Mouse (Mus musculus) kidney, adult 11 months (tissue): ENCODE measurements around the gene Rdh1.
A peak's percentile ranks its signal among the peaks of the same experiment; 100 is the strongest.

Source experiments
- DNase-seq: peaks from one replicate; pipeline ENCODE4 v3.0.0; 2022

Gene Rdh1

DNA sequence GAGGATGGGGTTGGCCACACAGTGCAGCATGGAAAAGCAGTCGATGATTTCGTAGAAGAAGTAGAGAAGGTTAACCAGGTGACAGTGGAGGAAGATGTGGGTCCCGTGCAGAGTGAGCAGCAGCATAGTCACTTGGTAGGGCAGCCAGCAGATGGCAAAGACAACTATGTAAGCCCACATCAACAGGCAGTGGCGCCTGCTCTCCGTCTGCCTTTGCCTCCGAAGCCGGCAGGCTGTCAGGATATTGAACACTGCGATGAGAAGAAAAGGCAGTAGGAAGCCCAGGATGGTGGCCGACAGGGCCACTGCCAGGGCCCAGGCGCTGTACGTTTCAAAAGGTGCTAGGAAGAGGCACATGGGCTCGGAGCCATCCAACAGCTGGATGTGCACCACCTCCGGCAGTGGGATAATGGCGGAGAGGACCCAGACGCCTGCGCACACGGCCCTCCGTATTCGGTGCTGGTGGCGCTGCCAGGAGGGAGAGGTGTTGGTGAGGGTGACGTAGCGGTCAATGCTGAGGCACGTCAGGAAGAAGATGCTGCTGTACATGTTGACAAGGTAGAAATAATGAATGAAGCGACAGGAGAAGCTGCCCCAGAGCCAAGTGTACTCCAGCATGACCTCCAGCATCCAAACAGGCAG lies 9.3 kb upstream of the Rdh1 start:
- no peak for DNase-seq

- DNase-seq, result peak; percentile 49
Measured at GRCm38 (mm10) chr10:127751548-127751947, 8.0 kb upstream of the Rdh1 start, which contains the start of gene Gpr182. Gpr182 (minus strand) TSS chr10:127751732.

DNA sequence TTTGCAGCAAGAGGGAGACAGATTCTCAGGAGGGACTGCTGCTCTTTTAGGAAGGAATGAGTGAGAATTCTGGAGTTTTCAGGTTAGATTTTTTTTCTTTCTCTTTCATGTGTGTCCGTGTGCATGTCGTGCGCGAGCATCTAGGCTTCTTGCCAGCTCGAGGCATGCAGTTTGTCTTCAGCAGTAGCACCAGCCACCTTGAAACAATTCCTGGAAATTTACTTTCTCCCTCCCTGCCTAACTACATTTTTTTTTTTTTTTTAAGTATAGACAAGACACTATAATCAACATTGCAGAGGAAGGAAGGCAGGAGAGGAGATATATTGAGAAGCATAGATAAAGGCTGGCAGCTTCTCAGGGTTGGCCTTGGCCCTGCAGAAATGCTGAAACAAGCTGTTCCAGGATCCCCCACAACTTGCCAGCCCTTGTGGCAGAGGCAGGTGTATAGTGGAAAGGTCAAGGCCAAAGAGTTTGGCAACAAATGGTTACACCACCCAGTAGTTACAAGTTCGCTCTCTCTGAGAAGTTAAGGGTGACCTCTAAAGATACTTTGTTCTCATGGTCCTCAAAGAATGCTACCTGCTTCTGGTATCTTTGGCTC lies 4.9 kb upstream of the Rdh1 start:
- DNase-seq, result peak; percentile 29

DNA sequence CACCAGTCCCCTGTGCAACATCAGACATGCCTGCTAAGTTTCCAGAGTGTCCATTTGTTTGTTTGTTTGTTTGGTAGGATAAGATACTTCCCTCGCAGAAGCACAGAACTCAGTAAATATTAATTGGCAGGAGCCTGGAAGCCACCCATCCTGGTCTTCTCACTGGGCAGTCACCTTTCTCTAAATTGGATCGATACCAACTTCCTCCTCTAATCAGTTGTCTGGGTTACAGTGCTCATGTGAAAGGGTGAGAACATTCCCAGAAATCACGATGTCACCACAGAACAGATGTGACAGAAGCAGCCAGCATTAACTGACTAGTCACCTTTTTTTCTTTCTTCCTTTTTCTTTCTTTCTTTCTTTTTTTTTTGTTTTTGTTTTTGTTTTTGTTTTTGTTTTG lies 4.3 kb upstream of the Rdh1 start:
- DNase-seq, result peak; percentile 7

DNA sequence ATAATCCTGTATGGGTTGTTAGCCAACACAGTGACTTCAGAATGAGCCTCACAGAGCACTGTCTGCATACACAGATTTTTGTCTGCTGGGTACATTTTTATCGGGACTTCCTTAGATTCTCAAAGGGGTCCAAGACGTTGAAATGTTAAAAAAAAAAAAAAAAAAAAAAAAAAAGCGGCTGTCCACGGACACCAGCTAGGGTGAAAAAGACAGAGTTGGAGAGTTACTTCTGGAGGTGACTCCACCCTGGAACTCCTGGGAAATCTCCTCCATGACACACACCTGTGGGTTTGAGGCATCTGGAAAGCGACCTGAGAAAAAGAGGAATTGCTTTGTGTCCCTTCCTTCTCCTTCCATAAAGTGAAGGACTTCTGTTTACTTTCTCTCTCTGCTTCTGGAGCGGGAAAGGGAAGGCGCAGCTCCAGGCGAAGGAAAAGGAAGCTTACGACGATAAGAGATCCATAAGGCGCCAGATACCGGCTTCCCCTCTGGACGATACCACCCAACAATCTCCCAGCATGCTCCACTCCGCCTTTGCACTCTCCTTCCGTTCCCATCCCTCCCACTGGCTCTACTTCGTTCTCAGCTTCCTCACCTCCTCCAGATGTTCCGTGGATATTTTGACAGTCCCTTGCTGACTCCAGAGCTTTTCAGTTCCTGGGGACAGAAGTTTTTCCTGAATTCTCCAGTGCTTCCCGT lies 3.6 kb upstream of the Rdh1 start:
- DNase-seq, result peak; percentile 8

- DNase-seq, result peak; percentile 2
Measured at GRCm38 (mm10) chr10:127762926-127763325, 3.4 kb downstream of the Rdh1 start.

DNA sequence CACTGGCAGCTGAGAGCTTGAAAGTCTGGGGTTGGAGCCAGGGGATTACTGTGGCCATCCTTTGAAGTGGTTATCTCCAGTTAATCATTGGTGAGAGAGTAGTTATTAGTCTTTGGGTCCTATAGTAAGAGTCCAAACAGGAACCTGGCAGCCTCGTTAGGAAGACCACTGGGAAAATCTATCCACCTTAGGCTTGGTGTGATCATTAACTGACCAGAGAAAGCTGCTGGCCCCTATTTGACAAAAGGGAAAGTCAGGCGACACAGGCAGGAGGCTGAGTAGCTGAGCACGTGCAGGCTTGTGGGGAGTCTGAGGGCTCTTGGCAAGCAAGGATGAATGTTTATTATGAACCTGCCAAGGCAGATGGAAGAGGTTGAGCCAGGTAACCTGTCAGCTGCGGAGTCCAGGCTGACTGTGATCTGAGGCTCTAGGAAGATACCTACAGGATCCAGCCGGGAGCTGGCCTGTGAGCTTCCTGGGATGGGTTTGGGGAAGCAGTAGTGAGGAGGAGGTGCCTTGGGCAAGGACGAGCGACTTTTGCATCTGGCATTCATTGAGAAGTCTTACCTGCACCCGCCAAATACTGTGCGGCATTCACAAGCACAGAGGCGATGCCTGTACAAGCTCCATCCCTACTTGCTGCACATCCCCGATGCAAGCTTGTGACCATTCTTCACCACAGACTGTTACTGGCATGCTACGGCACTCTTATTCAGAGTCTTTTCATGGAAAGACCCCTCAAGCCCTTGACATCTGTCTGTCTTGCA lies 4.6 kb downstream of the Rdh1 start:
- peak; percentile 87 for DNase-seq

GRCm38 (mm10) chr10:127766564-127766963 lies 7.0 kb downstream of the Rdh1 start:
- DNase-seq, result peak; percentile 1

GRCm38 (mm10) chr10:127776011-127776410 lies 16.5 kb downstream of the Rdh1 start, which contains the start of gene Rdh9:
Rdh9 (plus strand) TSS chr10:127776386.
- DNase-seq, result peak; percentile 3

DNA sequence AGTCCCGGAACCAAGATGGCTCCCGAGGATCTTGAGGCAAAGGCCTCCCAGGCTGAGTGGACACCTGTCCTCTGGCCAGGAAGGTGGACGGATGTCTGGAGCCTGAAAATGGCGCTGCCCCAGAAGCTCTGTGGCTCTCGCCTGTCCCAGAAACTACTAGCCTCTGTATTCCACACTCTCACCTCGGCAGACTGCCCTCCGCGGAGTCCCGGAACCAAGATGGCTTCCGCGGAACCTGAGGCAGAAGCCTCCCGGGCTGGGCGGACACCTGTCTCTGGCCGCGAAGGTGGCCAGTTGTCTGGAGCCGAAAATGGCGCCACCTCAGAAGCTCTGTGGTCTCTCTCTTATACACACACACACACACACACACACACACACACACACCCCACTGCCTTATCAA lies 22.8 kb downstream of the Rdh1 start:
- DNase-seq, result peak; percentile 1

GRCm38 (mm10) chr10:127785411-127785810 lies 25.9 kb downstream of the Rdh1 start:
- DNase-seq, result peak; percentile 2

DNA sequence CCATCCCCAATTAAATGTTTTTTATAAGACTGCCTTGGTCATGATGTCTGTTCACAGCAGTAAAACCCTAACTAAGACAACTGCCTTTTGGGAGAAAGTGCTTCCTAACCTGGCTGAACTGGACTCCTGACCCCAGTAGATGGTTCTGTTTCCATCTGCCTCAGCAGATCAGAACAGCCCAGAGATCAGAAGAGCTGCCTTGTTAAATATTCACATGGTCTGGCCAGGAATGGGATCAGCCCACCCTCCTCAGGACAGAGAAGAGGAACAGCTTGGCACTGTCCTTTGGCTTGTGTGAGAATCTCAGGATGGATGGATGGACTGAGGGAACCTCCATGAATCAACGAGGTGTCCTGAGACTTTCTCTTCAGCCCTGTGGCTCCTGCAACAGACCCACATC lies 39.8 kb downstream of the Rdh1 start:
- DNase-seq, result peak; percentile 85

- peak; percentile 73 for DNase-seq
Measured at GRCm38 (mm10) chr10:127800891-127801290, 41.4 kb downstream of the Rdh1 start, which contains the start of gene Rdh16. Rdh16 (plus strand) TSS chr10:127801152.

DNA sequence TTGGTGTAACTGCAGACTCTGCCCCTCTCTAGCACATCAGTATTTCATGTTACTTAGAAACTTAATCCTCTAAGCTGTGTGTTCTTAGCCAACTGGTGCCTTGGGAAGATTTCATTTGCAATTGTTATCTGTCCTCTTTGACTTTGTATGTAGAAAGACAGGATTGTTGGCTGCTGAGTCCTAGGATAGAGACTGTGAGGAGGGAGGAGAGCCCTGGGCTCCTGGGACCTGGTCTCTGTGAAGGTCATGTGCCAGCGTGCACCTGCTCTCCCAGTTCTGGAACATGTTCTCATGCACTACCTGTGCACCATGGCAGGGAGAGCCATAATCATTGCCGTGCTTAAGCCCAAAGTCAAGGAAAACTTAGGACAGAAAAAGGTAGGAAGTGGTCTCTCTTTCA lies 42.1 kb downstream of the Rdh1 start:
- DNase-seq, result peak; percentile 14

- DNase-seq, result peak; percentile 1
Measured at GRCm38 (mm10) chr10:127802236-127802635, 42.7 kb downstream of the Rdh1 start.

GRCm38 (mm10) chr10:127804416-127804815 lies 44.9 kb downstream of the Rdh1 start:
- DNase-seq, result peak; percentile 49

GRCm38 (mm10) chr10:127815888-127816287 lies 56.4 kb downstream of the Rdh1 start:
- peak; percentile 49 for DNase-seq

DNA sequence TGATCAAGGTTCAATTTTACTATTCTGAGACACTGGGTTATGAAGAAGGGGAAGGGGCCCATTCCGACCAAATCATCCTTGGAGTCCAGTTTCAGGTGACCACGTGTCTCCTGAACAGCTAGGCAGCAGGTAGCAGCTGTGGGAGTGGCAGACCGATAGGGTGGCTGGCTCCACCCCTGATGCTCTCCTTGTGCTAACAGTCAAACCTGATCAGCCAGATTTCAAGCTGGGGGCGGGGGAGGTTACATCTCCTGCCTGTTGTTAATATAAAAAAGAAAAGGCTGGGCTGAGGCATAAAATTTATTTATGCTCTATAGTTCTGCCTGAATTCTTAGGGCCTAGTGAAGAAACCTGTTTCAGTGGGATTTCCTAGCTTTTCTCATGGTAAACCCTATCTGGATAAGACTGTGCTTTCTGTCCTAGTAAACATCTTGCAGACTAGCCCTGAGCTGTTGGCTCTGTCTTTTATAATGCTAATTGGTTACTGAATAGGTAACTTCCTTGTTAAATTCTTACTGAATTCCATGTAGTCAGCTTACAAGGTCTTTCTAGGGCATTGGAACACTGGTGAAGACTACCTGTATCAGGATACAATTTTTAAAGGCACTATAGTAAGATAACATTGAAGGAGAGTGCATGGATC lies 57.9 kb downstream of the Rdh1 start:
- peak; percentile 44 for DNase-seq
